8 mouse cellular contexts compared by ENCODE assay signal in the genomic region with DNA sequence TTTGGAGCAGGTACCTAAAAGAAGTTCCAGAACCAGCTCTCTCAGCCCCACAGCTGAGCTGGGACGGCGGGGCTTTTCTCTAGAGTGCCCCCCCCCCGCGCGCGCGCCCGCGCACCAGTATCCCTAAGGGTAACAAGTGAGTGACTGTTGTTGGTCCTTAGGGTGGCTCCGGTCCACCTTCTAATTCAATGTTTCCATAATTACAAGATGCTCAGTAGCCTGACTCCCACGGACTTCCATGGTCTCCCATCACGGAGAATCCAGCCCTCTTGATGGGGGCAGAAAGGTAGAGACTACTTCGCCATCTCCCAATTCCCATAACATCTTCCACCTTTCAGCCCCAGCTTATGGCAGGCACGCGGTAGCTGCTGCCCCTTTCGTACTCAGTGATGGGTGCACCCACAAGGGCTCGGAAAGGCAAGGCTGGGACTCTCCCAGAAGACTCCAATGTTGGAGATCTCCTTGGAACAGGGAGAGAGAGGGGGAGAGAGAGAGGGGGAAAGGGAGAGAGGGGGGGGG. TPM values are rescaled to one million over a fixed set of nuclear protein-coding genes. Genes with fewer than 3 reads are reported as not detected.
A peak's percentile ranks its signal among the peaks of the same experiment; 100 is the strongest.
DNase-seq lines count a peak whose midpoint lies in the region; ATAC-seq and TF ChIP-seq lines count a peak whose summit lies in the region.

No protein-coding gene starts in this region.

- DNase-seq in cerebellum, adult 8-10 months: no peak
- no peak for DNase-seq in thymus, adult 18-20 months

- peak; percentile 4; the same call in 1 of the 2 replicates for ATAC-seq in cerebellum, adult (ENCODE audit: insufficient number of reproducible peaks, low FRiP score, low TSS enrichment)
- no peak for ATAC-seq in megakaryocyte, adult 5-6 weeks (ENCODE audit: poor library complexity, severe bottlenecking)
- no peak for ATAC-seq in intestine, postnatal 0 days
- peak; percentile 18; the same call in 1 of the 2 replicates for ATAC-seq in neural tube, embryonic 15.5 days (ENCODE audit: low FRiP score)
- ATAC-seq in activated CD4-positive, CD25-positive, alpha-beta regulatory T cell, adult 4 months: no peak

- peaks cover 26% of the 10 kb centered on the region for H3K36me3 ChIP-seq in megakaryocyte, embryonic 14.5 days (replicated peaks; ENCODE audit: low read length)
- peaks cover 40% of the 10 kb centered on the region for H3K36me3 ChIP-seq in intestine, postnatal 0 days (ENCODE audit: control insufficient read depth, insufficient read depth)
- peaks cover 60% of the 10 kb centered on the region for H3K36me3 ChIP-seq in neural tube, embryonic 15.5 days

- peak overlapping the region; percentile 13 for H3K4me3 ChIP-seq in megakaryocyte, embryonic 14.5 days (replicated peaks)
- H3K4me3 ChIP-seq in intestine, postnatal 0 days (ENCODE audit: low read depth, low read length): peak overlapping the region; percentile 56
- H3K4me3 ChIP-seq in neural tube, embryonic 15.5 days (replicated peaks): peak overlapping the region; percentile 89

- WGBS in intestine, postnatal 0 days: 3% methylated on average over 17 of the region's 17 CpGs
- WGBS in neural tube, embryonic 15.5 days: 0% methylated on average over 17 of the region's 17 CpGs

- H3K9ac ChIP-seq in intestine, postnatal 0 days (ENCODE audit: low read depth, low read length): peak overlapping the region; percentile 49; the same call in 1 of the 2 replicates
- peak overlapping the region; percentile 93 for H3K9ac ChIP-seq in neural tube, embryonic 15.5 days (replicated peaks)

- H3K4me1 ChIP-seq in megakaryocyte, embryonic 14.5 days: peaks cover 16% of the 10 kb centered on the region
- no peaks in the 10 kb centered on the region; the same call in 1 of the 2 replicates for H3K4me1 ChIP-seq in intestine, postnatal 0 days (replicated peaks; ENCODE audit: control insufficient read depth, insufficient read depth, low read length)
- peaks cover 36% of the 10 kb centered on the region for H3K4me1 ChIP-seq in neural tube, embryonic 15.5 days

- TF ChIP-seq CTCF in intestine, postnatal 0 days (IDR thresholded peaks at IDR 0.05; ENCODE audit: low read depth): no peak

- peaks cover 5% of the 10 kb centered on the region; the same call in 1 of the 2 replicates for H3K9me3 ChIP-seq in megakaryocyte, embryonic 14.5 days
- H3K9me3 ChIP-seq in intestine, postnatal 0 days (ENCODE audit: control insufficient read depth): no peaks in the 10 kb centered on the region
- no peaks in the 10 kb centered on the region for H3K9me3 ChIP-seq in neural tube, embryonic 15.5 days (replicated peaks)

- peaks cover 83% of the 10 kb centered on the region for H3K27me3 ChIP-seq in megakaryocyte, embryonic 14.5 days (replicated peaks)
- no peaks in the 10 kb centered on the region for H3K27me3 ChIP-seq in intestine, postnatal 0 days (replicated peaks; ENCODE audit: control insufficient read depth, insufficient read depth, low read length)
- no peaks in the 10 kb centered on the region for H3K27me3 ChIP-seq in neural tube, embryonic 15.5 days (replicated peaks)

- H3K27ac ChIP-seq in intestine, postnatal 0 days (ENCODE audit: low read depth, low read length): no peak overlapping the region
- peak overlapping the region; percentile 92 for H3K27ac ChIP-seq in neural tube, embryonic 15.5 days (replicated peaks)

- peak overlapping the region; percentile 84 for H3K4me2 ChIP-seq in intestine, postnatal 0 days (replicated peaks; ENCODE audit: low read depth)
- H3K4me2 ChIP-seq in neural tube, embryonic 15.5 days: peak overlapping the region; percentile 76

RNA-seq across cellular contexts. Expression of gene Tmem132a, which starts 1.1 kb away (rescaled TPM):
- 1.0 and 2.9 TPM in 2 replicates for polyA plus RNA-seq in megakaryocyte, embryonic 14.5 days (2012; ENCODE audit: insufficient read depth, low replicate concordance)
- total RNA-seq in megakaryocyte, adult 5-6 weeks (2015): 0.11 and 0.21 TPM in 2 replicates
- 0.33 and 0.70 TPM in 2 replicates for total RNA-seq in megakaryocyte, adult 5-6 weeks (2017)
- polyA plus RNA-seq in intestine, postnatal 0 days (2015; fragmentation: Nextera tagmentation; extraction: Ambion mirVana): 7.1 and 7.5 TPM in 2 replicates
- polyA plus RNA-seq in neural tube, embryonic 15.5 days (2015; fragmentation: Nextera tagmentation; extraction: Ambion mirVana): 141 and 167 TPM in 2 replicates
- polyA plus RNA-seq in activated CD4-positive, CD25-positive, alpha-beta regulatory T cell, adult 4 months (2017; shearing (Covaris generic)): under 1 TPM in 1 of 2 experiments, not detected in 1; 0.89 TPM

RNA-seq across cellular contexts. Expression of gene Tmem109, which starts 13.1 kb away (rescaled TPM):
- 6.7 and 17.2 TPM in 2 replicates for polyA plus RNA-seq in megakaryocyte, embryonic 14.5 days (2012; ENCODE audit: insufficient read depth, low replicate concordance)
- 76.9 and 81.2 TPM in 2 replicates for total RNA-seq in megakaryocyte, adult 5-6 weeks (2015)
- total RNA-seq in megakaryocyte, adult 5-6 weeks (2017): 74.7 and 80.9 TPM in 2 replicates
- polyA plus RNA-seq in intestine, postnatal 0 days (2015; fragmentation: Nextera tagmentation; extraction: Ambion mirVana): 35.8 and 36.2 TPM in 2 replicates
- polyA plus RNA-seq in neural tube, embryonic 15.5 days (2015; fragmentation: Nextera tagmentation; extraction: Ambion mirVana): 44.5 and 53.6 TPM in 2 replicates
- polyA plus RNA-seq in activated CD4-positive, CD25-positive, alpha-beta regulatory T cell, adult 4 months (2017; shearing (Covaris generic)): 10 to 100 TPM; 59.2 to 65.4 TPM

RNA-seq across cellular contexts. Expression of gene Prpf19, which starts 26.3 kb away (rescaled TPM):
- 16.9 and 54.8 TPM in 2 replicates for polyA plus RNA-seq in megakaryocyte, embryonic 14.5 days (2012; ENCODE audit: insufficient read depth, low replicate concordance)
- total RNA-seq in megakaryocyte, adult 5-6 weeks (2015): 34.1 and 36.1 TPM in 2 replicates
- 69.0 and 76.2 TPM in 2 replicates for total RNA-seq in megakaryocyte, adult 5-6 weeks (2017)
- polyA plus RNA-seq in intestine, postnatal 0 days (2015; fragmentation: Nextera tagmentation; extraction: Ambion mirVana): 20.3 and 24.6 TPM in 2 replicates
- polyA plus RNA-seq in neural tube, embryonic 15.5 days (2015; fragmentation: Nextera tagmentation; extraction: Ambion mirVana): 41.6 and 42.7 TPM in 2 replicates
- polyA plus RNA-seq in activated CD4-positive, CD25-positive, alpha-beta regulatory T cell, adult 4 months (2017; shearing (Covaris generic)): 10 to 100 TPM; 11.7 to 29.4 TPM

RNA-seq across cellular contexts. Expression of gene Slc15a3, which starts 29.2 kb away (rescaled TPM):
- 13.1 and 29.4 TPM in 2 replicates for polyA plus RNA-seq in megakaryocyte, embryonic 14.5 days (2012; ENCODE audit: insufficient read depth, low replicate concordance)
- 31.4 and 31.6 TPM in 2 replicates for total RNA-seq in megakaryocyte, adult 5-6 weeks (2015)
- total RNA-seq in megakaryocyte, adult 5-6 weeks (2017): 18.0 and 20.2 TPM in 2 replicates
- polyA plus RNA-seq in intestine, postnatal 0 days (2015; fragmentation: Nextera tagmentation; extraction: Ambion mirVana): 0.93 and 0.94 TPM in 2 replicates
- polyA plus RNA-seq in neural tube, embryonic 15.5 days (2015; fragmentation: Nextera tagmentation; extraction: Ambion mirVana): 0.27 and 0.55 TPM in 2 replicates
- polyA plus RNA-seq in activated CD4-positive, CD25-positive, alpha-beta regulatory T cell, adult 4 months (2017; shearing (Covaris generic)): 1 to 10 TPM; 3.8 to 6.2 TPM

RNA-seq across cellular contexts. Expression of gene Cd6, which starts 38.8 kb away (rescaled TPM):
- not detected in 2 replicates for polyA plus RNA-seq in megakaryocyte, embryonic 14.5 days (2012; ENCODE audit: insufficient read depth, low replicate concordance)
- total RNA-seq in megakaryocyte, adult 5-6 weeks (2015): 1.0 TPM in 1 of 2 replicates, not detected in the other
- 0.26 and 0.37 TPM in 2 replicates for total RNA-seq in megakaryocyte, adult 5-6 weeks (2017)
- polyA plus RNA-seq in intestine, postnatal 0 days (2015; fragmentation: Nextera tagmentation; extraction: Ambion mirVana): 0.05 TPM in 1 of 2 replicates, not detected in the other
- polyA plus RNA-seq in neural tube, embryonic 15.5 days (2015; fragmentation: Nextera tagmentation; extraction: Ambion mirVana): 0.74 TPM in 1 of 2 replicates, not detected in the other
- polyA plus RNA-seq in activated CD4-positive, CD25-positive, alpha-beta regulatory T cell, adult 4 months (2017; shearing (Covaris generic)): 100 to 1,000 TPM; 365 to 512 TPM

Comparison
In these comparisons a context has a peak if more than half of its experiments do, and no peak if none do; other contexts are left out.
1. ATAC-seq: peak in cerebellum, adult (single experiment) and neural tube, embryonic 15.5 days (single experiment); none in megakaryocyte, adult 5-6 weeks (single experiment), intestine, postnatal 0 days (single experiment) and activated CD4-positive, CD25-positive, alpha-beta regulatory T cell, adult 4 months (single experiment).
2. H3K4me3 ChIP-seq: peak in every context shown above with its lines; median percentile 89 in neural tube, embryonic 15.5 days; 56 in intestine, postnatal 0 days; 13 in megakaryocyte, embryonic 14.5 days.
3. RNA of gene Tmem132a, which starts 1.1 kb away (polyA plus RNA-seq): 141 to 167 TPM in neural tube, embryonic 15.5 days; 7.1 to 7.5 TPM in intestine, postnatal 0 days, 1.0 to 2.9 TPM in megakaryocyte, embryonic 14.5 days and 0.89 TPM in activated CD4-positive, CD25-positive, alpha-beta regulatory T cell, adult 4 months; every median in the first group is over 10 times any median in the second.